Mouse (Mus musculus): ENCODE results near the gene Lmtk2. TPM values are rescaled to one million over a fixed set of nuclear protein-coding genes. Genes with fewer than 3 reads are reported as not detected.

Lmtk2 gene
- 1 to 10 TPM; 3.7 to 4.3 TPM for polyA plus RNA-seq (2017; shearing (Covaris generic))

DNA sequence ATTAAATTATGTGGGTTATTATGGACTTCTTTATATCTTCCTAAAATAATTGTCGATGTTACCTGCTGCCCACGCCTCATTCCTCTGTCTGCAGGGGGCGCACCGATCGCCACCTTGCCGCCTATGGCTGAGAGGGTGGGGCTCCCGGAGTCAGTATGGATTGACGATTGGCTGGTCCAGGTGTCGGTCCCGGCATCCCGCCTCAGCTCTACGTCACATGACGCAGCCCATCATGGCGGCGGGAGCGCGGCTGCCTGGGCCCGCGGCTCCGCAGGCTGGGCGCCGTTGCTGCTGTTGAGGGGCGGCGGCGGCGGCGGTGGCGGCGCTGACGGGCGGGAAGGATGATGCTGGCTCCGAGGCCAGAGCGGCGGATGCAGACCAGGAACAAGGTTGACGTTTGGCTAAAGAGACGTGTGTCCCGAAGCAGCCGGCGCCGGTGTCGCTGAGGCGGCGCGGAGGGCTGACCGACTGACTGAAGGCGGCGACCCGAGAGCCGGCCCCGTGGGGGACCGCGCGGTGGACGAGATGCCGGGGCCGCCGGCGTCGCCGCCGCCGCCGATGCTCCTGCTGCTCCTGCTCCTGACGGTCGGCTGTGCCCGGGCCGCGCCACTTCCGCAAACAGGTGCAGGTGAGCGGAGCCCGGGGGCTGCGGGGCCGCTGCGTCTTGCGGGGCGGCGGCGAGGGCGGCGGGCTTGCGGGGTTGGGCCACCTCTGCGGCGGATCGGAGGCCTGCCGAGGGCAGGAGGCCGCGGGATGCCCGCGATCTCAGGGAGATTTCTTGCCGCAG is at the start of gene Lmtk2:
Gene Lmtk2 (plus strand): TSS at position 288 of the 787 bp plus-strand sequence.
- ATAC-seq = peak; percentile 100

DNA sequence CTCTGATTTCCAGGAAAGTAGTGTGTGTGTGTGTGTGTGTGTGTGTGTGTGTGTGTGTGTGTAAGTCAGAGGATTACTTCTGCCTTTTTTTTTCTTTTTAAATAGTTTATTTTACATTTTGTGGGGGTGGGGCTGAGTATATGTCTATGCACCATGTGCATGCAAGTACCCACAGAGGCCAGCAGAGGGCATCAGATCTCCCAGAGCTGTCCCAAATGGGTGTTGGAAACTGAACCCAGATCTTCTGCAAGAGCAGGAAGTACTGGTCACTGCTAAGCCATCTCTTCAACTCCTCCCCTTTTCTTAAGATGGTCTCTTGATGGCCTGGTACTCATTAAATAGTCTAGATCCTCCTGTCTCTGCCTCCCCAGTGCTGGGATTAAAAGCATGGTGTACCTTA is 49.0 kb upstream of the Lmtk2 start:
- no peak for ATAC-seq

DNA sequence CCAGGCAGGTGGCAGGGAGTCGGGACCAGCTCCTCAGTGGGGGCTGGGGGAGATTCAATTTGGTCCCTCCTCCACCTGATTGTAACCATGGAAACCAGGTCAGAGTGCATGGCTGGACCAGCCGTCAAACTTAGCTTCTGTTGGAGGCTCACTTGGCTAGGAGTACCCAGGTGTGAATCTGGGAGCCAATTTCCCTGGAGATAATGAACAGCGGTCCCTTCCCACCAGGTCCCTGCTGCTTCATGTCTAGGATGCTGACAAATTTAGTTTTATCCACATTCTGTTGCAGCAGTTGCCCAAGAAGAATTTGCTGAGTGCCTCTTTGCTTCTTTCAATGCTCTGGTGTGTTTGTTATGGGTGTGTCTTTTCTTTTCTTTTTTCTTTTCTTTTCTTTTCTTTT is 46.8 kb upstream of the Lmtk2 start:
- no peak for ATAC-seq

DNA sequence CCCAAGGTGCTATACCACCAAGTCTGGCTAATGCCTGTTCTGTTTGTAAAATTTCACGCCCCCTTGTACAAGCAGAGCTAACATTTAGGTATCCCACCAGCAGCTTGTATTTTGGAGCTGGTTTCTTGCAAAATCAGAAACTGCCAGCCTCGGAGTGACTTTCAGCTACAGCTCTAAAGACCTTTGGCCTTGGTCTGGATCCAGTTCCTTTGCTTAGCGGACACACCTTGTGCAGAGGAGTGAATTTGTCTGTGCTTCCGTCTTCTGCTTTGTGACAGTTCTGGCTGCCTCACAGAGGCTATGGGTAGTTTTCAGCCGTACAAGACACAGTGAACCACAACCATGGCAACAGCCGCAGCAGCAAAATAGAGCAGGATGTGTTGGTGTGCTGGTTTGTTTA is 45.9 kb upstream of the Lmtk2 start:
- no peak for ATAC-seq

DNA sequence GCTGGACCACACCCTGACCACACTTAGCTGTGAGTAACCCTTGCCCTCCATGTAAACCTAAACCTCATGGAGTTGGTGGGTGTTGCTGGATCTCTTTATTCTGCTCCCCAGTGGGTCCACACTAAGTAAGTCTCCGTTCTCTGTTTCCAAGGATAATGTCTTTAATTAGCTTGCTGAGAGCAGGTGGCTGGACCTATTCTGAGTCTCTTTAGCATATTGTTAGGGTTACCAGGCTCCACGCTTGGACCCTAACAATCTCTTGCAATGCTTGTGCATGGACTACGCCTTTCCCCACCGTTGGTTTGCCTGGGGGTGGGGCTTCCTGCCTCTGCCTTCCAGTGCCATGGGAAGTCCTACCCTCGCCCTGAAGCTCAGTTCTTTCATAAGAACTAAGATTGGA is 36.1 kb upstream of the Lmtk2 start:
- ATAC-seq = no peak

DNA sequence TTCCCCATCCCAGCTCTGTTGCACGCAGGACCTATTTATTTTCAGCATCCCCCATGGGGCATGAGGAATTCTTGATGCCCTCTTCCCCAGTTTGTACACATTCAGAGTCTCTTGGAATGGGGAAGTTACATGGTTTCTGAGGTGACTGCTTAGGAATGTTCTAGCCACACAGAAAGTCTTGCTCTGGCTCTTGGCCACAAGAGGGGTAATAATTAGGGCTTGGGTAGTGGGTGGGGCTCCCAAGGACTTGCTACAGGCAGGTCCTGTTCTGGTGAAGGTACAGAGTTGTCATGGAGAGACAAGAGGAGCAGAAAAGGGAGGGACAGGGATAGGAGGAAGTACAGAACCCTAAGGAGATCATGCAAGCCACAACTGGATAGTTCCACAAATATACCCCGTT is 34.2 kb upstream of the Lmtk2 start:
- no peak for ATAC-seq

DNA sequence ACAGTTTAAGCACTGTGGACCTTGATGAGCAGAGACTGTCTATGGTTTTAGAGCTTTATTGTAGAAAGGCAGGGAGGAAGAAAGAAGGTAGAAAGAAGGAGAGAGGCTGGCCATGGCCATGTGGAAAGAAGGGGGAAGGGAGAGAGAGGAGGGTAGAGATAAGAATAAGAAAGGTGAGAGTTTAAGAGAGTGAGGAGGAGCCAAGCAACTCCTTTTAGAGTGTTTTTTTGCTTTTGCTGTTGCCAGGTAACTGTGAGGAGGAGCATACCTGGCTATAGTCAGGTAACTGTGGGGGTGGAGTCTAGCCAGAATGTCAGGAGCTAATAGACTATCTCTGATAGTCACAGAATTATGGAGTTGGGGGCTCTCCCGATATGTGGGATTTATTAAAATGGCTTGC is 30.2 kb upstream of the Lmtk2 start:
- ATAC-seq = no peak

DNA sequence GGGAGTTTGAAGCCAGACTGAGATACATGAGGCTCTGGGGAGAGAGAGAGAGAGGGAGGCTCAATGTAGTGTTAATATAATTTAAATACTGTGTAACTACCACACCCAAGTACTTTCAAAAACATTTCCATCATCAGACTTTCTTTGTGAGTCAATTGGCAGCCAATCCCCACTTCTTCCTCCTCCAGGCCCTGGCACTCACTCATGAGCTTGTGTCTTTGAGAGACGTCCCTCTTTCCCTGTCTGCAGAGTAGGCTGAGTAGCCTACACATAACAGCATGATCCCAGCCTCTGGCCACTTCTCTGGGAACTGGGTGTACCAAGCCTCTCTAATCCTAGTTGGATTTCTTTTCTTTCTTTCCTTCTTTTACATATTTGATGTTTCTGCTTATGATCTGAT is 29.0 kb upstream of the Lmtk2 start:
- ATAC-seq = no peak

DNA sequence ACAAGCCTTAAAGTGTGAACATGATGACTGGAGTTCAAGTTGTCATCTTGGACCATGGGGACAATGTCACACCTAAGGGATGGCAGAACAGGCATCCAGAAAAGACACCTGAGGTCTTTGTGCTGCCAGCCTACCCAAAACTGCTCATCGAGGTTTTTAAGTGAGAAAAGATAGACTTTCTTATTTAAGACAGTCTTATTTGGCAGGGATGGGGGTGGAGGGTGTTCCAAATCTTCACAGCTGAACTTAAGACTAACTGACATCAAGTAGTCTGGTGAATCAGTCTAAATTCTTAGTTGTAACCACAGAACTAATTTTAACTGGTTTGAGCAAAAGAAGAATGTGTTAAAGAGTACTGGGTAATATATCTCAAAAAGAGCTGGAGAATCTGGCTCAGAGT is 22.7 kb upstream of the Lmtk2 start:
- ATAC-seq = no peak

DNA sequence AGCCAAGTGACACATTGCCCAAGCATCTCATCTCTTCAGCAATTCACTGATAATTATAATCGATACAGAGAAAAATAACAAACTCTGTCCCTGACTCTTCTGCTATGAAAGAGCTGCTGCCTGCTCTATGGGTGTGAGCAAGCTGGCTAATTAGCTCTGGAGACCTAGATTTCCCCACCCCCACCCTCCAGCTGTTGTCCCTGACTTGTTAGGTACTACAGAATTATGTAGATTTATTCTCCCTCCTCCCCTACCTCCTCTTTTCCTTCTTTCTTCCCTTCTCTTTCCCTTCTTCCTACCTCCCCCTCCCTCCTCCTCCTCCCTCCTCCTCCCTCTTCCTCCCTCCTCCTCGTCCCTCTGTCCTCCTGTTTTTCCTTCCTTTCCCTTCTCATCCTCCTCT is 19.4 kb upstream of the Lmtk2 start:
- ATAC-seq = no peak

DNA sequence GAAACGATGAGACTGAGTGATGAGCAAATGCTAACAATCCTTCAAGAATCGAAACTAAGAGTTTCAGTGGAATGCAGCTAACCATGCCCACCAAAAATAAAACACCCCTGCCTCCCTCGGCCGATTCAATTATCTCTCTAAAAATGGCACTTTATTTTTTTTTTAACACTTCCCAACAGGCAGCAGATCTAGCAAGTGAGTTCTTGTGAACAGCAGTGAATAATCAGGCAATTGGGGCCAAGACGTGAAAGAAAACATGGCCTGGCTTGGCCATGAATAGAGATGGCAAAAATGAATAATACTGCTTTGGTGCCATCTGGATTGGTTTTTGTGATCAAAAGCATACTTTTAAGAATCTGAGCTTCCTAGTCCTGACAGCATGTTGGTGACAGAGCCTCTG is 18.2 kb upstream of the Lmtk2 start:
- no peak for ATAC-seq

DNA sequence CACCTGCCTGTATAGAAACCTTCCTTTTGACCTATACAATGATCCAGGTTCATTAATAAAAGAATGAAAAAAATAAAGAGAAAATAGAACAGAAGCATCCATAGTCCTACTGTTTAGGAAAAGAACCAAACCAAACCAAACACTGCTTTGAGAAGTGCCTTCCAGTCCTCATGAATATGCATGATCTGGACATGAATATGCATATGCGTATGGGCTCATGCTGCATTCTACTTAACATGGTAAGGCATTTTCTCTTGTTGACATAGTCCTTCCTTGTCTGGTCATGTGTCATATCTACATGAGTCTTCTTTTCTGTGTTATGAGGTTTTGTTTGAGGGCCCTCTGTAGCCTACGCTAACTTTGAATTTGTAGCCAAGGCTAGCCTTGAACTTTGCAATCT is 16.7 kb upstream of the Lmtk2 start:
- ATAC-seq = no peak

DNA sequence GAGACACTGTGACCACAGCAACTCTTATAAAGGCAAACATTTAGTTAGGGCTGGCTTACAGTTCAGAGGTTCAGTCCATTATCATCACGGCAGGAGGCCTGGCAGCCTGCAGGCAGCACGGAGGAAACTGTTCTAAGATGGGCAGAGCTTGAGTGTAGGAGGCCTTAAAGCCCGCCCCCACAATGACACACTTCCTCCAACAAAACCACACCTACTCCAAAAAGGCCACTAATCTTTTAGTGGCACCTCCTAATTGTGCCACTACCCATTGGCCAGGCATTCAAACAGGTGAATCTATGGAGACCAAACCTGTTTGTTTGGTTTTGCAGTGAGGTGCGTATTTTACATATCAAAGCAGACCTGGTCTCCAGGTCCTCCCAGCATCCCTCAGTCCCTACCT is 16.0 kb upstream of the Lmtk2 start:
- ATAC-seq = no peak

DNA sequence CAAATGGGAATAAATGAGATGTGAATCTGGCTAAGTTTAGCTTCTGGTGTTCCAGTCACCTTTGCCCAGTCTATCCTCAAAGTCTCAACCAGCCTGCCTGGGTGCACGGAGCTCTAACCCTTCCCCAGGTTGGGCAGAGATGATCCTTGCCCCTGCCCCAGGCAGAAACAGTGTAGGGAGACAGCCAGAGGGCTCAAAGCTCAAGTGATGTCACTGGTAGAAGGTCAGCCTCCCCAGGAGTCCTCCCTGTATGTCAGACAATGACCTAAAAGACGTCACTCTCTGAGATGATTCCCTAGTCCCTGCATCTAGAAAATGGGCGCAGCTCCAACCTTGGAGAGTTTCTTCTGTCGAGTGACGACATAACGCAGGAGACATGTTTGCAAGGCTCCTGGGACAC is 14.5 kb upstream of the Lmtk2 start:
- ATAC-seq = no peak

DNA sequence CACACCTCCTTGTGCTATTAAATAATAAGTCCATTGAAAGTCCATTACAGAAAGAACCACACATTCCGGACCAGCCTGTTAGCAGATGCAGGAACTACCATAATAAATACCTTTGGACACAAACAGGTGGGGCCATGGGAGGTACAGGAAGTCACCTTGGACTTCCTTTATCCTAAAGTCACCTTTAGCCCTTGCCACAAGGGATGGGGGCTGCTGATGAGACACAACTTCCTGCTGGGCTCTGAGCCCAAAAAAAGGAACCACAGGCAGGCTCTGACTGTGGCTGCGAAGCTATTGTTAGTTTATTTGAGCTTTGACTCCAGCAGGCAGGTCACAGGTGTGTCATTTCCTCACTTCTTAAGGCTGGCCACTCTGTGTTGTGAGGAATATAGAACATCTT is 13.7 kb upstream of the Lmtk2 start:
- ATAC-seq = no peak

DNA sequence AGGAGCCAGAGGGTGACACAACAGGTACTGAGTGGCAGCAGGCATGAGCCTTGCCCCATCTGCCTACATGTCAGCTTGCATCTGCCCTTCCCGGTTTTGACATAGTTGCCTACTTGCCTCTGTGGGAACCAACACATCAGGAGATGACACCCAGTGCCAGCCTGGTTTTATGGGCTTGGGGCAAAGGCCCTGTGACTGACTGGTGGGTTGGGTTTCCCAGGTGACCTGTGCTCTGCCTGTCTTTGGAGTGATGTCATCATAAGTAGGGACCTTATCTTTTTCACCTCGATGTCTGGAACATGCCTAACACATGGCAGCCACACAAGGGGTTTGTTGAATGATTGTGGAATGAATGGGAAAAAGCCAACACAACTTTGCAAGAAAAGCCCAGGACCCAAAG is 11.9 kb upstream of the Lmtk2 start:
- no peak for ATAC-seq

DNA sequence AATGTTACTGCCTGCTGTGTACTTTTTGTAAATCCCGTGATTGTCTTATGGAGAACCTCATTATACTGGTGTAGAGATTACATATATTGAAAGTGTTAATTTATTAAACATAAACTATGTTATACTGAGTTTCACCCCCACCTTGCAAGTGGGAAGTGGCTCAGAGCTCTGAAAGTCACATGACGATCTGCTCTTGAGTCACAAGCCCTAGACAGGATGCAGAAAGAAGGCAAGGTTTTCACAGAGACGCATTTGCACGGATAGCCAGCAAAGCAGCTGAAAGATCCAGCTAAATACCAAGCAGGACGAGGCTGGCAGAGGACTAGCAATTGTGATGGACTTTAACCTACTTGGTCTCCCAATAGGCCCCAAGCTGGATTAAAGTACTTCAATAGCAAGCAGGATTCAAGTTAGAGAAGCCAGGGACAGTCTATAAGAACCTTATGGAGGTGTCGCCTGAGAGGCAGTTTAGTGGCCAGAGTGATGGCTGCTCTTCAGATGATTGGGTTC is 4.7 kb upstream of the Lmtk2 start:
- ATAC-seq = no peak

DNA sequence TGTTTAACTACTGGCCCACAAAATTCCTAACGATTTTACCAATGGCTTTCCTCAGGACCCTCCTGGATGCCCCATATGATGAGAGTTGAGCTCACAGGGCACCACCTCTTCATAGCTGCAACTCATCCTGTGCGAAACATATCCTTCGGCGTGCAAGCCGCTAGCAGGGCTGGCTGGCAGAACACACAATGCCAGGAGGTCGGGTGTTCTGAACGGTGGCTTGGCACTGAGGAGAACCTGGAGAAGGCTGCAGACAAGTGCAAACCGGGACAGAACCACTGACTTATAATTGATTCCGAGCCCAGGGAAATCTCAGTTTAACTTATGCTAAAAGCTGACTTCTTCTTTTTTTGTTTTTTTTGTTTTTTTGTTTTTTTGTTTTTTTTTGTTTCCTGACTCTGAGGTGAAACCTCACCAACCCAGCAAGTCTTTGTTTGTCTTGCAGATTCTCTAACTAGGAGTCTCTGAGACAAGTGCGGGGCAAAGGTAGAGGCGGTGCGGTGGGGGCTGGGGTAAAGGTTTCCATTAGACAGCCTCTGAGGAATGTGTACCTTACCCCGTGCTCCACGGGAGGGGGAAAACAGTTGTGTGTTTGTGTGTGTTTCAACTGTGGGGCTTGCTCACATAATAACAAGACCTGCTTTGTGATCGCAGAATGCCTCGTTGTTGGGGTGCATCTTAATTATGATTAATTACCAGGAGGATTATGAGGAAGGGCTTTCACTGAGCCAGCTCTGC is 2.2 kb upstream of the Lmtk2 start:
- no peak for ATAC-seq

DNA sequence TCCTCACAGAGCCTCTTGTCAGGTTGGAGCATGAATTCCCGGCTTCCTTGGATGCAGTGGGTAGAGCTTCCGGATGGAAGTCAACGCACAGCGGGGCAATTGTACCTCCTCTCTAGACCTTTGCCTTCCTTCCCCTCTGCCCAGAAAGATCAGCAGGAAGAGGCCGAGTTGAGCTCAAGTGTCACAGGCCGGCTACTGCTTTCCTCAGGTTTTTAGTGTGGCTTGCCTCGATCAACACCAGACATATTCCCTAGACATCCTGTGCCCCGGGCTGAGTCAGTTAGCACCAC is 1.7 kb upstream of the Lmtk2 start:
- ATAC-seq = no peak

DNA sequence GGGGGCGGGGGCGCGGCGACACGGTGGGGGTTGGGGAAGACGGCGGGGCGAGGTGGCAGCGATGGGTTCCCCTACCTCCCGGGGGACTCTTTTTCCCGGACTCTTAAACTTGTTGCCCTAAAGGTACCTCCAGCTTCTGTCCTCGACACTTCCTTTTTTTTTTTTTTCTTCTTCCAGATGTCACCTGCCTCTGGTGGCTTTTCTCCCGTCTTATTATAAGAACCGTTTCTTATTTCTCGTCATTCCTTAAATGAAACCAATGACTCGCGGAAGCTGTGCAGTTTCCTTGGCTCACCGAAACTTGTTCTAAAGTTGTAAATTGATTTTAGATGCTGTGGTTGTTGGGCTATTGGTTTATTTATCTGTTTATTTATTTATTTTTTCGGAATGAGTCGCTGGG is 712 bp downstream of the Lmtk2 start:
- no peak for ATAC-seq

DNA sequence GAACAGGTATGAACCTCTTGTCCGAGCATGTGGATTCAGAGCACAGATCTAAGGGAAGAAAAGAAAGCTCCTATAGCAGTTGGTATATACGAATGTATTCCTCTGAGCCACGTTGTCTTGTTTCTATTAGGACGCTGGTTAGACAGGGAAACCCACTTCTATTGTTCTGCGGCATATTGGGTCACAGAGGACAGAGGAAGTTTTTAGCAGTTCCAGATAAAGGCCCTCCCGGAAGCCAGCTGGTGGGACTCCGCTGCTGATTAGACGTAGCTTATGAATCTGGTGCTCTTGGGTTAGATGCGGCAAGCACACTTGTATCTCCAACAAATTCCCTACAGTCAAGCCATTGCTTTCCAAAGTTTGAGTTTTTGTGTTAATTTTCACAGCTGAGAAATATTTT is 4.8 kb downstream of the Lmtk2 start:
- ATAC-seq = no peak

DNA sequence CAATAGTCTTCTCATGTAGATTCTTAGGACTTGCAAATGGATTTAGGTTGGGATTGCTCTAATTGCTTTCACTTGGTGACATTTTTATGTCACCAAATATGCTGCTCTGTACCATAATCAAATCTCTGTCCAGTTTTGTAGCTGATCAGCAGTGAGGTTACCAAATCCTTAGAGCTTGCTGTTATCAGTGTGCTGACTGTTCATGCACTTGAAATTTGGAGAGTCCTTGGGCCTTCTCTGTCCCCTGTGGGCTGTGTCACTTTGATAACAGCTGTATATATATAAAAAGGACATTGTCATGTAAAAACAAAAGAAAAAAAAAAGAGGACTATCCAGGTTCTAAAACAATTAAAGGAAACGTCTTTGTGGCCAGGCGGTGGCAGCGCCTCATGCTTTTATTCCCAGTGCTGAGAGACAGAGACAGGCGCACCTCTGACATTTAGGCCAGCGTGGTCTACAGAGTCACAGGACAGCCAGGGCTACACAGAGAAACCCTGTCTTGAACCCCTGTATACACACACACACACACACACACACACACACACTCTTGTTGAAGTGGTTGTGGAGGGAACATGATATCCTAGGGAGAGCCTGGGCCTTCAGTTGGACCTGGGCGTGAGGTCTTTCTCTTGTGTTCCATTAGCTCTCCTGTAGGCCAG is 5.4 kb downstream of the Lmtk2 start:
- ATAC-seq = no peak

DNA sequence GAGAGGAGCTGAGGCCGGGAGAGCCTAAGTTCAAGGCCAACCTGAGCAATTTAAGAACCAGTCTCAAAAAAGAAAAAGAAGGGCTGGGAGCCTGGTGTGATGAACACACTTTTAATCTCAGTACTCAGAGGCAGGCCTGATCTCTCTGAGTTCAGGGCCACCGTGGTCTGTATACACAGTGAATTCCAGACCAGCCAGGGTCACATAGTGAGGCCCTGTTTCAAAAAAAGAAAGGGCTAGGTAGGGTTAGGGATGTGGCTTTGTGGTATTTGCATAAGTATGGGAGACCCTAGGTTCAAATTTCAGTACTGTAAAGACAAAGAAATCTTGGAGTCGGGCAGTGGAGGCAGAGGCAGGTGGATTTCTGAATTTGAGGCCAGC is 5.9 kb downstream of the Lmtk2 start:
- ATAC-seq = no peak

DNA sequence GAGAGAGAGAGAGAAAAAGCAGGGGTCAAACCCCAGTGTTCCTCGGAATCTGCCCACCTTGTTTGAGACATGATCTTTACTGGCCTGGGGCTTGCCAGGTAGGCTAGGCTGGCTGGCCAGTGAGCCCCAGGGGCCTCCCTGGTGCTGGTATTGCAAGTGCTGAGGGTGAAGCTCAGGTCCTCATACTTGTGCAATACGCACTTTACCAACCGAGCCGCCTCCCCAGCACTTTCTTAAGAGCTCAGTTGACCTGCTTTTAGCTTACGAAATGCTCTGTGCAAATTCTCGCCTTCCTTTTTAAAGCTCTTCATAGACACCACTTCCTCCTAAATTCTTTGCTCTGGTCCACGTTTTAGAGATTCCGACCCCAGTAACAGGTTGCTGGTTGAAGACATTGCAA is 9.0 kb downstream of the Lmtk2 start:
- ATAC-seq = no peak
